10 mouse cellular contexts compared by ENCODE assay signal in genomic region chr1:89015385-89015784, GRCm38 (mm10). TPM values are rescaled to one million over a fixed set of nuclear protein-coding genes. Genes with fewer than 3 reads are reported as not detected.
DNase-seq lines count a peak whose midpoint lies in the region; ATAC-seq and TF ChIP-seq lines count a peak whose summit lies in the region.
"Had no signal": no experiment of that assay in that cellular context is flagged by ENCODE, and none has a peak within 500 bp of the region (broad histone marks: within the 10 kb centered on the region; RNA-seq: fewer than 3 reads in every experiment).

No protein-coding gene starts in this region.

- ATAC-seq in limb, embryonic 13.5 days (ENCODE audit: low FRiP score, low read depth), result peak; percentile 51; the same call in 1 of the 2 replicates
- ATAC-seq in stomach, embryonic 15.5 days (ENCODE audit: insufficient read depth, low FRiP score, low read depth), result peak; percentile 82
- ATAC-seq in forebrain, embryonic 15.5 days (replicated peaks), result no peak
- ATAC-seq in midbrain, embryonic 13.5 days, result no peak
- ATAC-seq: forebrain, postnatal 0 days had no signal

- no peaks in the 10 kb centered on the region for H3K27me3 ChIP-seq in limb, embryonic 13.5 days
- H3K27me3 ChIP-seq in stomach, embryonic 15.5 days (replicated peaks), result no peaks in the 10 kb centered on the region
- no peaks in the 10 kb centered on the region for H3K27me3 ChIP-seq in forebrain, embryonic 15.5 days
- no peaks in the 10 kb centered on the region for H3K27me3 ChIP-seq in midbrain, embryonic 13.5 days
- H3K27me3 ChIP-seq: neural tube, embryonic 12.5 days had no signal

- no peak overlapping the region for H3K27ac ChIP-seq in left cerebral cortex, adult 2 months
- H3K27ac ChIP-seq in limb, embryonic 13.5 days, result no peak overlapping the region
- no peak overlapping the region for H3K27ac ChIP-seq in stomach, embryonic 15.5 days
- H3K27ac ChIP-seq in forebrain, embryonic 15.5 days (replicated peaks), result no peak overlapping the region
- no peak overlapping the region for H3K27ac ChIP-seq in midbrain, embryonic 13.5 days
- H3K27ac ChIP-seq: neural tube, embryonic 12.5 days had no signal

- H3K36me3 ChIP-seq in limb, embryonic 13.5 days, result no peaks in the 10 kb centered on the region
- no peaks in the 10 kb centered on the region for H3K36me3 ChIP-seq in stomach, embryonic 15.5 days
- H3K36me3 ChIP-seq in forebrain, embryonic 15.5 days, result no peaks in the 10 kb centered on the region
- no peaks in the 10 kb centered on the region for H3K36me3 ChIP-seq in midbrain, embryonic 13.5 days
- H3K36me3 ChIP-seq: neural tube, embryonic 12.5 days had no signal

- TF ChIP-seq CTCF in left cerebral cortex, adult 2 months (IDR thresholded peaks at IDR 0.05), result no peak

- 17% methylated on average over 12 of the region's 12 CpGs for WGBS in limb, embryonic 13.5 days
- WGBS in stomach, embryonic 15.5 days, result 24% methylated on average over 12 of the region's 12 CpGs
- WGBS in forebrain, embryonic 15.5 days, result 44% methylated on average over 12 of the region's 12 CpGs
- WGBS in midbrain, embryonic 13.5 days, result 56% methylated on average over 12 of the region's 12 CpGs

- DNase-seq in left cerebral cortex, adult 2 months (ENCODE audit: extremely low spot score in 1 of 2, low spot score in 2 of 2), result no peak
- no peak for DNase-seq in left cerebral cortex, postnatal 4 days
- peak; percentile 42 for DNase-seq in forelimb bud, embryonic 11.5 days (ENCODE audit: low read depth, low spot score)
- no peak for DNase-seq in cerebellum, adult 11-12 months
- DNase-seq: forebrain, postnatal 0 days had no signal

- H3K9me3 ChIP-seq in limb, embryonic 13.5 days, result no peaks in the 10 kb centered on the region
- H3K9me3 ChIP-seq in stomach, embryonic 15.5 days, result no peaks in the 10 kb centered on the region
- no peaks in the 10 kb centered on the region for H3K9me3 ChIP-seq in forebrain, embryonic 15.5 days
- H3K9me3 ChIP-seq in midbrain, embryonic 13.5 days, result no peaks in the 10 kb centered on the region
- H3K9me3 ChIP-seq: neural tube, embryonic 12.5 days had no signal

- peaks cover 23% of the 10 kb centered on the region for H3K4me1 ChIP-seq in limb, embryonic 13.5 days
- no peaks in the 10 kb centered on the region; the same call in 1 of the 2 replicates for H3K4me1 ChIP-seq in stomach, embryonic 15.5 days
- H3K4me1 ChIP-seq in forebrain, embryonic 15.5 days, result no peaks in the 10 kb centered on the region
- H3K4me1 ChIP-seq in midbrain, embryonic 13.5 days (replicated peaks), result 0 out of 2 replicates have a peak, but pooled peaks cover 5% of the 10 kb centered on the region
- H3K4me1 ChIP-seq: neural tube, embryonic 12.5 days had no signal

- no peak overlapping the region for H3K9ac ChIP-seq in limb, embryonic 13.5 days
- no peak overlapping the region for H3K9ac ChIP-seq in stomach, embryonic 15.5 days
- no peak overlapping the region for H3K9ac ChIP-seq in forebrain, embryonic 15.5 days (replicated peaks)
- H3K9ac ChIP-seq in midbrain, embryonic 13.5 days (replicated peaks), result no peak overlapping the region
- H3K9ac ChIP-seq: forebrain, postnatal 0 days; neural tube, embryonic 12.5 days had no signal

- intact Hi-C loops in left cerebral cortex, adult 2 months (cut with DNase I), result no loop called here
- intact Hi-C loops in left cerebral cortex, postnatal 4 days (cut with DNase I), result no loop called here

- peak overlapping the region; percentile 39 for H3K4me2 ChIP-seq in limb, embryonic 13.5 days (replicated peaks)
- H3K4me2 ChIP-seq in stomach, embryonic 15.5 days, result peak overlapping the region; percentile 34
- H3K4me2 ChIP-seq in forebrain, embryonic 15.5 days (replicated peaks), result no peak overlapping the region
- H3K4me2 ChIP-seq in midbrain, embryonic 13.5 days (replicated peaks), result no peak overlapping the region
- H3K4me2 ChIP-seq: neural tube, embryonic 12.5 days had no signal

- H3K4me3 ChIP-seq in left cerebral cortex, adult 2 months, result peak overlapping the region; percentile 7; the same call in 1 of the 2 replicates
- no peak overlapping the region for H3K4me3 ChIP-seq in limb, embryonic 13.5 days
- no peak overlapping the region for H3K4me3 ChIP-seq in stomach, embryonic 15.5 days (replicated peaks)
- H3K4me3 ChIP-seq in forebrain, embryonic 15.5 days, result no peak overlapping the region
- no peak overlapping the region for H3K4me3 ChIP-seq in midbrain, embryonic 13.5 days (replicated peaks)
- H3K4me3 ChIP-seq: neural tube, embryonic 12.5 days had no signal

RNA-seq across cellular contexts. Expression of gene Sh3bp4, which starts 54.8 kb away (rescaled TPM):
- 10 to 100 TPM; 15.6 to 19.5 TPM for total RNA-seq in left cerebral cortex, adult 2 months (2021)
- total RNA-seq in left cerebral cortex, postnatal 4 days (2021), result 10 to 100 TPM; 25.4 to 26.1 TPM
- polyA plus RNA-seq in limb, embryonic 13.5 days (2015; fragmentation: Nextera tagmentation; extraction: Ambion mirVana), result 21.6 and 21.8 TPM in 2 replicates
- polyA plus RNA-seq in stomach, embryonic 15.5 days (2015; fragmentation: Nextera tagmentation; extraction: Ambion mirVana), result 18.4 and 19.8 TPM in 2 replicates
- polyA plus RNA-seq in forebrain, embryonic 15.5 days (2015; fragmentation: Nextera tagmentation; extraction: Ambion mirVana), result 20.8 and 21.1 TPM in 2 replicates
- polyA plus RNA-seq in midbrain, embryonic 13.5 days (2015; fragmentation: Nextera tagmentation; extraction: Ambion mirVana), result 12.1 and 13.2 TPM in 2 replicates

Comparison
In these comparisons a context has a peak if more than half of its experiments do, and no peak if none do; other contexts are left out.
1. ATAC-seq: peak in limb, embryonic 13.5 days (single experiment) and stomach, embryonic 15.5 days (single experiment); none in forebrain, embryonic 15.5 days (single experiment) and midbrain, embryonic 13.5 days (single experiment).
2. H3K4me2 ChIP-seq: peak in limb, embryonic 13.5 days (single experiment) and stomach, embryonic 15.5 days (single experiment); none in forebrain, embryonic 15.5 days (single experiment) and midbrain, embryonic 13.5 days (single experiment).